Mouse (Mus musculus) limb, embryonic 14.5 days (tissue): ENCODE measurements at regions not wholly inside any gene's neighbourhood (a gene's known extent, or its start where the extent isn't known, plus 50 kb on each side); places are given as distances from the start of the nearest gene placed in this dataset.

Experiments used
- ATAC-seq: fragments of 200-750 bp; cut with Nextera tagmentation; 2 replicates; pipeline ENCODE4 v1.8.0; 2017; ENCODE audit warnings: low read depth, moderate number of reproducible peaks, moderate TSS enrichment; ENCODE audit not compliant: low FRiP score
- DNase-seq: peaks from one replicate; pipeline ENCODE4 v3.0.0-alpha.2; 2015; ENCODE audit warnings: low spot score
- H3K27ac ChIP-seq: fragments of 300-500 bp; sonication (generic); replicated peaks from 2 replicates; pipeline ENCODE4 v1.5.1; 2014; ENCODE audit warnings: low read depth, mild to moderate bottlenecking, low read length, moderate library complexity, mixed read lengths
- H3K27me3 ChIP-seq: fragments of 300-500 bp; sonication (generic); 2 replicates; pipeline ENCODE4 v1.6.1; 2014; ENCODE audit warnings: low read length, mixed read lengths; ENCODE audit not compliant: control insufficient read depth, insufficient read depth
- H3K36me3 ChIP-seq: fragments of 300-500 bp; sonication (generic); 2 replicates; pipeline ENCODE4 v1.6.1; 2014; ENCODE audit warnings: mild to moderate bottlenecking, low read length, moderate library complexity, mixed read lengths; ENCODE audit not compliant: control insufficient read depth, insufficient read depth
- H3K4me1 ChIP-seq: fragments of 300-500 bp; sonication (generic); 2 replicates; pipeline ENCODE4 v1.6.1; 2014; ENCODE audit warnings: antibody characterized with exemption, low read length, mixed read lengths; ENCODE audit not compliant: control insufficient read depth, insufficient read depth
- H3K4me2 ChIP-seq: fragments of 300-500 bp; sonication (generic); replicated peaks from 2 replicates; pipeline ENCODE4 v1.6.1; 2014; ENCODE audit warnings: low read depth, mild to moderate bottlenecking, low read length, moderate library complexity; ENCODE audit not compliant: severe bottlenecking
- H3K4me3 ChIP-seq: fragments of 300-500 bp; sonication (generic); replicated peaks from 2 replicates; pipeline ENCODE4 v1.5.1; 2014; ENCODE audit warnings: low read length
- H3K9ac ChIP-seq: fragments of 300-500 bp; sonication (generic); 2 replicates; pipeline ENCODE4 v1.6.1; 2014; ENCODE audit warnings: mild to moderate bottlenecking, low read depth, low read length, moderate library complexity; ENCODE audit not compliant: severe bottlenecking
- H3K9me3 ChIP-seq: fragments of 300-500 bp; sonication (generic); 2 replicates; pipeline ENCODE4 v1.6.1; 2016; ENCODE audit warnings: low read length; ENCODE audit not compliant: control insufficient read depth
- POLR2A ChIP-seq: fragments of 200-500 bp; IDR thresholded peaks from 2 replicates; pipeline ENCODE4 v1.8.0; 2012; ENCODE audit warnings: inconsistent platforms, mild to moderate bottlenecking, moderate library complexity, borderline replicate concordance; ENCODE audit not compliant: insufficient read depth, insufficient read length; ENCODE audit errors: extremely low read depth
- WGBS: fragments of 180-500 bp; shearing (Covaris S2); extraction: QIAGEN DNeasy Blood & Tissue Kit; methylation state at CpG from one replicate; pipeline ENCODE4 v1.1.7; 2014; 5-methylcytosine and 5-hydroxymethylcytosine counted together

DNA sequence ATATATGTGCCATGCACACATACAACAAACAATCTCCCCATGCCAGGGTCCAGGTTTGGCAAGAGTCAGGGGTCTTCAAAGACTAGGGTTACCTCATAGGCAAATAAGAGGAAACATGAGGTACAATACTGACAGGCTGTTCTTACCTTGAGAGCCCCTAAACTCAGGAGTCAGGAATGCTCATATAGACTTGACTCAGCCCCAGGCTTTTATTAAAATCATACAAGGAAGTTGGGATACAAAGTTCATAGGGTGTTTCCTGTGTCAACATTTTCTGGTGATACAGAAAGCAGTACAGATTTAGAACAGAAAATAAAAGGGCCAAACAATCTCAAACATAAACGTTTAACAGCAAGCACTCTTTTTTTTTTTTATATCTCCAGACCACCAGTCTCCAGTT lies 2102.4 kb upstream of the Aga start:
- ATAC-seq, result no peak
- Histone ChIP-seq H3K4me1 (no peaks in the 10 kb centered on the region), H3K4me3 (no peak overlapping the region), H3K27me3 (no peaks in the 10 kb centered on the region), H3K36me3 (no peaks in the 10 kb centered on the region), H3K27ac (no peak overlapping the region), H3K9me3 (no peaks in the 10 kb centered on the region), H3K9ac (no peak overlapping the region), H3K4me2 (no peak overlapping the region)
- no peak for TF ChIP-seq POLR2A
- WGBS, result 55% methylated on average over 1 of the region's 1 CpGs
- DNase-seq, result no peak

DNA sequence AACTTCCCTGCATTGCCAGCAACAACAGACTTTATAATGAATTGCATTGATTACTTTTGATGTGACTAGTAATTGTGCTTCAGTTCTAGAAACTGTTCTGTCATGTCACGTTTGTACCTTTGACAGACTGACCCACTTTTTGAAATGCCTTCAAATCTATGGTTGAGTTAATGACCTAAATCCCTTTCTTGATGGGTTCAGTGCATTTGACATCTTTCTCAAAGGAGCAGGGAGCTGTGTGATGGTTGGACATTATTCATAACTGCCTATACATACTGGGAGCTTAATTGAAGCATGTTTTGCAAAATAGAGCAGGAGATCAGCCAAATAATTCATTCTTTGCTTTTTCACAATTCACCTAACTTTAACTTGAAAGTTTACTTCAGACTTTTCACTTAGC lies 2083.1 kb upstream of the Aga start:
- no peaks in the 10 kb centered on the region for H3K27me3 ChIP-seq
- no peak overlapping the region for H3K4me2 ChIP-seq
- no peak overlapping the region for H3K4me3 ChIP-seq
- WGBS, result 63% methylated on average over 1 of the region's 1 CpGs
- DNase-seq, result no peak
- TF ChIP-seq POLR2A, result no peak
- H3K4me1 ChIP-seq, result no peaks in the 10 kb centered on the region
- no peak overlapping the region for H3K27ac ChIP-seq
- H3K9ac ChIP-seq, result no peak overlapping the region
- H3K9me3 ChIP-seq, result no peaks in the 10 kb centered on the region
- H3K36me3 ChIP-seq, result no peaks in the 10 kb centered on the region
- no peak for ATAC-seq

DNA sequence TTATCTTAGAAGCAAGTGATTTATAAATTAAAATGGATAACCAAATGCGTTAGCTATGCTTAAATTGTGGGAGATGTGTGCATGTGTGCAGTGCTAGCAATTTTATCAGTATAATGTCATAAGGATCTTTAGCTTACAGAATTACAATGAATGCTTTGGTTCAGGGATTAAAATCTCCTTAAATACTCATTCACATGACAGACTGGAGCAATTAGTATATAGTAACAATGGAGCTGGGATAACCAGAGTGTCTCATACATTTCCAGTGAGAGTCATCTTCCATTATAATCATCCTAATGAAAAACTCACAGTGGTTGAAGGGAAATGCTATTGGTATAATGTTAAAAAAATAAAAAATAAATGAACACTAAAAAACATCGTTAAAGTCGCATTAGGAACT lies 2082.7 kb upstream of the Aga start:
- Histone ChIP-seq H3K4me2 (no peak overlapping the region), H3K4me3 (no peak overlapping the region), H3K9me3 (no peaks in the 10 kb centered on the region), H3K27ac (no peak overlapping the region), H3K36me3 (no peaks in the 10 kb centered on the region), H3K4me1 (no peaks in the 10 kb centered on the region), H3K27me3 (no peaks in the 10 kb centered on the region), H3K9ac (no peak overlapping the region)
- TF ChIP-seq POLR2A, result no peak
- DNase-seq, result no peak
- WGBS, result 79% methylated on average over 3 of the region's 3 CpGs
- ATAC-seq, result no peak

- Histone ChIP-seq H3K27me3 (no peaks in the 10 kb centered on the region), H3K27ac (no peak overlapping the region), H3K9me3 (no peaks in the 10 kb centered on the region), H3K4me1 (no peaks in the 10 kb centered on the region), H3K4me2 (no peak overlapping the region), H3K4me3 (no peak overlapping the region), H3K9ac (no peak overlapping the region), H3K36me3 (no peaks in the 10 kb centered on the region)
- ATAC-seq (no peak), DNase-seq (peak; percentile 48)
- 80% methylated on average over 5 of the region's 5 CpGs for WGBS
- TF ChIP-seq POLR2A, result no peak
These were observed 2063.9 kb upstream of the Aga start for GRCm38 (mm10) chr8:51447636-51448035.

- Histone ChIP-seq H3K4me1 (no peaks in the 10 kb centered on the region), H3K4me3 (no peak overlapping the region), H3K27me3 (no peaks in the 10 kb centered on the region), H3K9me3 (no peaks in the 10 kb centered on the region), H3K27ac (no peak overlapping the region), H3K36me3 (no peaks in the 10 kb centered on the region), H3K4me2 (no peak overlapping the region), H3K9ac (no peak overlapping the region)
- ATAC-seq, result no peak
- no peak for TF ChIP-seq POLR2A
- WGBS, result 84% methylated on average over 2 of the region's 2 CpGs
- DNase-seq, result no peak
These were observed 2062.9 kb upstream of the Aga start for GRCm38 (mm10) chr8:51448600-51448999.

DNA sequence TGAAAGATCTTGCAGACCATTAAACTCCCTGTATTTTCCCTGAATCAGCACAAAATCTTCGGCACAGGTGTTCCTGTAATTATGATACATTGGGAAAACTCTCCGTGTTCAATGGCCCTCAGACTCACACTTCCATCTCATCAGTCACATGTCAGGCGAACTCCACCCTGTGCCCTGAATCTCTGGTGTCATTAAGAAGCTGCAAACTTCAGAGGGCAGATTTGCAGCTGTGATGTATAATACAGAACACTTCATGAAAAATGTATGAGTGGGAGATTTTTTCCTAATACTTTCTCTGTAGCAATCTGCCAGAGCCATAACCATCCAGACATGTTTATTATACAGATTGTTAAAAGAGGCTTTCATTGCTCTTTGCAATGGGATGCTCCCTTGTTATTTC lies 2032.1 kb upstream of the Aga start:
- DNase-seq (no peak), ATAC-seq (no peak)
- H3K4me1 ChIP-seq, result no peaks in the 10 kb centered on the region
- WGBS, result 60% methylated on average over 3 of the region's 3 CpGs
- no peaks in the 10 kb centered on the region for H3K36me3 ChIP-seq
- H3K9ac ChIP-seq, result no peak overlapping the region
- TF ChIP-seq POLR2A, result no peak
- no peak overlapping the region for H3K4me2 ChIP-seq
- H3K9me3 ChIP-seq, result no peaks in the 10 kb centered on the region
- no peak overlapping the region for H3K27ac ChIP-seq
- no peaks in the 10 kb centered on the region for H3K27me3 ChIP-seq
- no peak overlapping the region for H3K4me3 ChIP-seq
